Mouse (Mus musculus) neural tube, embryonic 15.5 days (tissue): ENCODE measurements around the gene Mbd3. TPM values are rescaled to one million over a fixed set of nuclear protein-coding genes. Genes with fewer than 3 reads are reported as not detected.

ENCODE experiments used
- ATAC-seq: fragments of 200-750 bp; cut with Nextera tagmentation; 2 replicates; pipeline ENCODE4 v1.8.0; 2017; ENCODE audit warnings: mild to moderate bottlenecking, moderate TSS enrichment, moderate library complexity; ENCODE audit not compliant: low FRiP score
- H3K27ac ChIP-seq: fragments of 300-500 bp; sonication (generic); replicated peaks from 2 replicates; pipeline ENCODE4 v1.5.1; 2015; ENCODE audit warnings: mild to moderate bottlenecking, inconsistent platforms
- H3K27me3 ChIP-seq: fragments of 300-500 bp; sonication (generic); replicated peaks from 2 replicates; pipeline ENCODE4 v1.6.1; 2015; ENCODE audit warnings: inconsistent platforms
- H3K36me3 ChIP-seq: fragments of 300-500 bp; sonication (generic); 2 replicates; pipeline ENCODE4 v1.6.1; 2015; ENCODE audit warnings: inconsistent platforms
- H3K4me1 ChIP-seq: fragments of 300-500 bp; sonication (generic); 2 replicates; pipeline ENCODE4 v1.6.1; 2015; ENCODE audit warnings: inconsistent platforms
- H3K4me2 ChIP-seq: fragments of 300-500 bp; sonication (generic); 2 replicates; pipeline ENCODE4 v1.6.1; 2015; ENCODE audit warnings: inconsistent platforms, mild to moderate bottlenecking, moderate library complexity
- H3K4me3 ChIP-seq: fragments of 300-500 bp; sonication (generic); replicated peaks from 2 replicates; pipeline ENCODE4 v1.5.1; 2015; ENCODE audit warnings: mild to moderate bottlenecking, inconsistent platforms
- H3K9ac ChIP-seq: fragments of 300-500 bp; sonication (generic); replicated peaks from 2 replicates; pipeline ENCODE4 v1.6.1; 2015; ENCODE audit warnings: mild to moderate bottlenecking, inconsistent platforms
- H3K9me3 ChIP-seq: fragments of 300-500 bp; sonication (generic); replicated peaks from 2 replicates; pipeline ENCODE4 v1.6.1; 2016; ENCODE audit warnings: inconsistent platforms
- WGBS: fragments of 180-500 bp; shearing (Covaris S2); methylation state at CpG from one replicate; pipeline ENCODE4 v1.1.7; 2015; ENCODE audit warnings: mixed read lengths; 5-methylcytosine and 5-hydroxymethylcytosine counted together
- polyA plus RNA-seq: library from polyadenylated mRNA; unstranded; fragments of >200 nt; fragmentation: Nextera tagmentation; extraction: Ambion mirVana; gene quantifications from 2 replicates; pipeline ENCODE4 v1.2.1, GENCODE M21; 2015

Mbd3 gene
- polyA plus RNA-seq, 1 experiment from 2014 or later, result 195 TPM

DNA sequence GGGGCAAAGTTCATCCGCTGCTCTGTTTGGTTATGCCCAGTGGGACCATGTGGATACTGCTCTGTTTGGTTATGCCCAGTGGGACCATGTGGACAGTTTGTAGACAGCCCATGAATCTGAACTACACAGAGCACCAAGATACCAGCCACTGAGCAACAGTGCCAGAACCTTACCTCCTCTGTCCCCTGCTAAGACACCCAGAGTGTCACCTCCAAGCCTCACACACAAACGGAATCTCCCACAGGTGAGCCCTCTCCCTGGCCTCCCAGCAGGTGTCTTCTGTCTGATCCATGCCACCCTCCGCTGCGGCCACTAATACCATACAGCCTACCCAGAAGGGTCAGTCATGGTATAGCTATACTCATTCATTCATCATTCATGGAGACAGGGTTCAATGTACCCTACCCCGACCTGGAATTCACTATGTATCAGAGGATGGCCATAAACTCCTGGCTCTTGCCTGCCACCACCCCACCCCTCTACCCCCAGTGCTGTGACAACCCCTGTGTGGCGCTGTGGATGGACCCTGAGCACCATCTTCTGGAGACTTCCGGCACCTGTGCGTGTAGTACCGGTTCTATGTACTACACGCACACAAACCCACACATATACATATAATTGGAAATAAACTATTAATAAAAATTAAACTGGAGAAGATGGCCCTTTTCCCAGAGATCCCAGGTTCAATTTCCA, 6.3 kb upstream of the Mbd3 start:
- Histone ChIP-seq H3K4me1 (peaks cover 32% of the 10 kb centered on the region), H3K36me3 (peaks cover 51% of the 10 kb centered on the region), H3K27me3 (no peaks in the 10 kb centered on the region), H3K4me2 (peak overlapping the region; percentile 95), H3K4me3 (peak overlapping the region; percentile 62), H3K9me3 (no peaks in the 10 kb centered on the region), H3K9ac (peak overlapping the region; percentile 78), H3K27ac (peak overlapping the region; percentile 88)
- no peak for ATAC-seq
- 56% methylated on average over 10 of the region's 10 CpGs for WGBS

GRCm38 (mm10) chr10:80403044-80403692, 3.8 kb upstream of the Mbd3 start:
- no peaks in the 10 kb centered on the region for H3K9me3 ChIP-seq
- H3K27ac ChIP-seq, result no peak overlapping the region
- H3K4me1 ChIP-seq, result peaks cover 40% of the 10 kb centered on the region
- ATAC-seq, result no peak
- H3K27me3 ChIP-seq, result no peaks in the 10 kb centered on the region
- H3K36me3 ChIP-seq, result peaks cover 33% of the 10 kb centered on the region
- H3K9ac ChIP-seq, result no peak overlapping the region
- no peak overlapping the region for H3K4me2 ChIP-seq
- WGBS, result 97% methylated on average over 4 of the region's 4 CpGs
- no peak overlapping the region for H3K4me3 ChIP-seq

DNA sequence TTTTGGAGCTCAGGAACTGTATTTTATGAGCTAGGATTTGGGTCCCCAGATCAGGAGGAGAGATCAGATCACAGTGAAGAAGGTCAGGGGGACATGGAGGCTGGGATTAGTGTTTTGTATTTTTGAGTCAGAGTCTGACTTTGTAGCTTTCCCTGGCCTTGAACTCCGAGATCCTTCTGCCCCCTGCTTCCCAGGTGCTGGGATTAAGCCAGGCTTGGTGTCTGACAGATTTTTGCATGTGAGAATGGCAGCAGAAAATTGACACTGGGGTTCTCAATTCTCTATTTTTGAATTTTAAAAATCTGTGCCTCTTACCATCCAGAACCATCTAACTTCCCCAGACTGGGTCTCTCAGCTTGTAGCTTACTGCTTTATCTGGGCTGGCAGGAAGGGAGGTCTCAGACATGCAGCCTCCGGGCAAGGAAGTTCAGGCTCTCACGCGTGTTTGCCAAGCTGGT, 1.4 kb upstream of the Mbd3 start:
- no peaks in the 10 kb centered on the region for H3K9me3 ChIP-seq
- H3K27ac ChIP-seq, result peak overlapping the region; percentile 100
- H3K4me3 ChIP-seq, result no peak overlapping the region
- no peak for ATAC-seq
- peaks cover 43% of the 10 kb centered on the region for H3K4me1 ChIP-seq
- H3K4me2 ChIP-seq, result peak overlapping the region; percentile 71
- H3K36me3 ChIP-seq, result peaks cover 33% of the 10 kb centered on the region
- WGBS, result 88% methylated on average over 4 of the region's 4 CpGs
- peak overlapping the region; percentile 53 for H3K9ac ChIP-seq
- H3K27me3 ChIP-seq, result no peaks in the 10 kb centered on the region

GRCm38 (mm10) chr10:80399973-80400703, 788 bp upstream of the Mbd3 start:
- Histone ChIP-seq H3K4me3 (peak overlapping the region; percentile 70), H3K4me1 (peaks cover 37% of the 10 kb centered on the region), H3K9ac (peak overlapping the region; percentile 53), H3K27ac (peak overlapping the region; percentile 100), H3K4me2 (peak overlapping the region; percentile 71), H3K9me3 (no peaks in the 10 kb centered on the region), H3K27me3 (no peaks in the 10 kb centered on the region), H3K36me3 (peaks cover 38% of the 10 kb centered on the region)
- ATAC-seq, result no peak
- 14% methylated on average over 17 of the region's 17 CpGs for WGBS

GRCm38 (mm10) chr10:80398719-80399190, 595 bp downstream of the Mbd3 start:
- H3K27me3 ChIP-seq, result no peaks in the 10 kb centered on the region
- H3K4me1 ChIP-seq, result peaks cover 30% of the 10 kb centered on the region
- H3K27ac ChIP-seq, result peak overlapping the region; percentile 100
- H3K4me3 ChIP-seq, result peak overlapping the region; percentile 70
- peak overlapping the region; percentile 71 for H3K4me2 ChIP-seq
- peaks cover 45% of the 10 kb centered on the region for H3K36me3 ChIP-seq
- WGBS, result under 1% methylated on average over 58 of the region's 59 CpGs
- ATAC-seq, result peak; percentile 88
- peak overlapping the region; percentile 91 for H3K9ac ChIP-seq
- no peaks in the 10 kb centered on the region for H3K9me3 ChIP-seq

- no peaks in the 10 kb centered on the region for H3K27me3 ChIP-seq
- ATAC-seq, result no peak
- H3K36me3 ChIP-seq, result peaks cover 45% of the 10 kb centered on the region
- H3K4me2 ChIP-seq, result peak overlapping the region; percentile 71
- H3K4me1 ChIP-seq, result peaks cover 30% of the 10 kb centered on the region
- 0% methylated on average over 1 of the region's 1 CpGs for WGBS
- peak overlapping the region; percentile 100 for H3K27ac ChIP-seq
- peak overlapping the region; percentile 91 for H3K9ac ChIP-seq
- peak overlapping the region; percentile 70 for H3K4me3 ChIP-seq
- no peaks in the 10 kb centered on the region for H3K9me3 ChIP-seq
Measured at GRCm38 (mm10) chr10:80398174-80398535, 1.2 kb downstream of the Mbd3 start.

DNA sequence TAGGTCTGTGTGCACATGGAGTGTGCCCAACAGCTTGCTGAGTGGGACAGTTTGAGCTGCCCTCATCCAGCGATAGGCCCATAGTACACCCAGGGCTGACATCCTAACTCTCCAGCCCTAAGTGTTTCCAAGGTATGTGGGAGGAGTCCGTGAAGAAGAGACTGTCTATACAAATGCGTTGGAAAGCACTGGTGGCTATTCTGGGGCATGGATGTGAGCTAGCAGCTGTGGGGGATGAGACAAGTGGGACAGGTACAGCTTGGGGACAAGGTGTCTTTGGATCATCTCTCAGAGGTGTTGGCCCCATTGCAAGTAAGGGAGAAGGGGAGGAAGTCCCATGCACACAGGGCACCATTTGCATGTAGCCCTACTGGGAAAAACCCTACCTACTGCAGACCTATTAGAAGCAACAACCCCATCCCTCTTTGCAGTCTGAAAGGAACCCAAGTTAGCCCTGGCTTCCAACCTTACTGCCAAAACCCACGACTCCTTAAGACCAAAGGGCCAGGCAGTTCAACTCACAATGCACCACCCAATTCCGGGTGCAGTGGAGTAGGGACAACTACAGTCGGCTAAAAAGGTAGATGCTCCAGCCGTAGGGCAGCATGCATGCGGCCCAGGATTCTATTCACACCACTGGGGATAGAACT, 1.7 kb downstream of the Mbd3 start:
- peaks cover 30% of the 10 kb centered on the region for H3K4me1 ChIP-seq
- peak overlapping the region; percentile 91 for H3K9ac ChIP-seq
- H3K4me3 ChIP-seq, result peak overlapping the region; percentile 70
- H3K4me2 ChIP-seq, result peak overlapping the region; percentile 71
- H3K27ac ChIP-seq, result peak overlapping the region; percentile 100
- H3K27me3 ChIP-seq, result no peaks in the 10 kb centered on the region
- H3K36me3 ChIP-seq, result peaks cover 45% of the 10 kb centered on the region
- no peak for ATAC-seq
- H3K9me3 ChIP-seq, result no peaks in the 10 kb centered on the region
- WGBS, result 40% methylated on average over 8 of the region's 8 CpGs

DNA sequence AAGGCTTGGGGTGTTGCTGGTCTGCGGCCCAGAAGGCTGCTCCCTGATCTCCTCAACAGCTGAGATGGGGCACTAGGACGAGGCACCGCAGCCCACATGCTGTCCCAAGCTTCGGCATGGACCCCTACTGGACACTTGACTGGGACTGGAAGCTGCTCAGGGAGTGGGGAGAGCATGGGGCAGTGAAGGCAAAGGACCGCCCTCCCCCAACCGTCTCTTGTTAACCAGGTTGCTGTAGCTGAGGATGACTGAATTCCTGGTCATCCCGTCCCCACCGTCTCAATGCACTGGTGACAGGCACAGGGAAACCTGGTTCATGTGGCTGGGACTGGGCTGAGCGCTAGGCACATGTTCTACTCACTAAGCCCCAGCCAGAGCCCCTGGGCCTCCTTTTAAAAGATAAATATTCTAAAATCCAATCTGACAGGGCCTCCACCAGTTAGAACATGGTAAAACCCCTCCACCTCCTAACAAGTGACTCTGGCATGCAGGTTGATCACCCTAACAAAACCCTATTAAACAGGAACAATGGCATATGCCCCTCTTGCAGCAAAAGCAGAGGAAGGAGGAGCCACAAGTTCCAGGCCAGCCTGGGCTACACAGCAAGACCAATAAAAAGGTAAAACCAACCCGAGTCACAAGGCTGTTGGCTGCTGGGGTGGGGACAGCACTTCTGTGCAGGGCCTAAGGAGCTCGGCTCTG, 2.4 kb downstream of the Mbd3 start:
- Histone ChIP-seq H3K9ac (peak overlapping the region; percentile 91), H3K4me3 (peak overlapping the region; percentile 70), H3K4me1 (peaks cover 30% of the 10 kb centered on the region), H3K4me2 (peak overlapping the region; percentile 71), H3K27ac (peak overlapping the region; percentile 100; the same call in 1 of the 2 replicates), H3K9me3 (no peaks in the 10 kb centered on the region), H3K36me3 (peaks cover 46% of the 10 kb centered on the region), H3K27me3 (no peaks in the 10 kb centered on the region)
- ATAC-seq, result no peak
- 89% methylated on average over 11 of the region's 11 CpGs for WGBS

- WGBS, result 95% methylated on average over 35 of the region's 35 CpGs
- Histone ChIP-seq H3K4me3 (no peak overlapping the region), H3K27ac (no peak overlapping the region), H3K36me3 (peaks cover 51% of the 10 kb centered on the region), H3K9me3 (no peaks in the 10 kb centered on the region), H3K4me1 (peaks cover 19% of the 10 kb centered on the region), H3K27me3 (no peaks in the 10 kb centered on the region), H3K4me2 (no peak overlapping the region), H3K9ac (no peak overlapping the region)
- ATAC-seq, result no peak
Measured at GRCm38 (mm10) chr10:80395025-80395627, 4.2 kb downstream of the Mbd3 start.

GRCm38 (mm10) chr10:80392687-80393086, 6.7 kb downstream of the Mbd3 start:
- Histone ChIP-seq H3K9ac (no peak overlapping the region), H3K27me3 (no peaks in the 10 kb centered on the region), H3K9me3 (no peaks in the 10 kb centered on the region), H3K36me3 (peaks cover 51% of the 10 kb centered on the region), H3K4me1 (peaks cover 22% of the 10 kb centered on the region), H3K27ac (no peak overlapping the region), H3K4me3 (no peak overlapping the region), H3K4me2 (no peak overlapping the region)
- WGBS, result 100% methylated on average over 5 of the region's 5 CpGs
- ATAC-seq, result no peak
